Mouse (Mus musculus) heart, embryonic 15.5 days (tissue): ENCODE measurements around the gene Arhgef12. TPM values are rescaled to one million over a fixed set of nuclear protein-coding genes. Genes with fewer than 3 reads are reported as not detected.

Source experiments
- ATAC-seq: fragments of 200-750 bp; cut with Nextera tagmentation; replicated peaks from 2 replicates; pipeline ENCODE4 v1.8.0; 2017; ENCODE audit warnings: low read depth, moderate TSS enrichment; ENCODE audit not compliant: insufficient number of reproducible peaks, insufficient read depth, low FRiP score
- H3K27ac ChIP-seq: fragments of 300-500 bp; sonication (generic); 2 replicates; pipeline ENCODE4 v1.5.1; 2015; ENCODE audit warnings: mild to moderate bottlenecking, inconsistent platforms
- H3K27me3 ChIP-seq: fragments of 300-500 bp; sonication (generic); 2 replicates; pipeline ENCODE4 v1.6.1; 2015; ENCODE audit warnings: inconsistent platforms
- H3K36me3 ChIP-seq: fragments of 300-500 bp; sonication (generic); 2 replicates; pipeline ENCODE4 v1.6.1; 2015; ENCODE audit warnings: mild to moderate bottlenecking, inconsistent platforms
- H3K4me1 ChIP-seq: fragments of 300-500 bp; sonication (generic); replicated peaks from 2 replicates; pipeline ENCODE4 v1.6.1; 2015; ENCODE audit warnings: inconsistent platforms
- H3K4me2 ChIP-seq: fragments of 300-500 bp; sonication (generic); 2 replicates; pipeline ENCODE4 v1.6.1; 2015; ENCODE audit warnings: inconsistent platforms, mild to moderate bottlenecking, moderate library complexity
- H3K4me3 ChIP-seq: fragments of 300-500 bp; sonication (generic); 2 replicates; pipeline ENCODE4 v1.5.1; 2015; ENCODE audit warnings: mild to moderate bottlenecking, inconsistent platforms
- H3K9ac ChIP-seq: fragments of 300-500 bp; sonication (generic); 2 replicates; pipeline ENCODE4 v1.6.1; 2015; ENCODE audit warnings: mild to moderate bottlenecking, inconsistent platforms
- H3K9me3 ChIP-seq: fragments of 300-500 bp; sonication (generic); replicated peaks from 2 replicates; pipeline ENCODE4 v1.6.1; 2016; ENCODE audit warnings: inconsistent platforms
- WGBS: fragments of 180-500 bp; shearing (Covaris S2); methylation state at CpG from one replicate; pipeline ENCODE4 v1.1.7; 2015; ENCODE audit warnings: mixed read lengths; 5-methylcytosine and 5-hydroxymethylcytosine counted together
- polyA plus RNA-seq: library from polyadenylated mRNA; unstranded; fragments of >200 nt; fragmentation: Nextera tagmentation; extraction: Ambion mirVana; gene quantifications from 2 replicates; pipeline ENCODE4 v1.2.1, GENCODE M21; 2015

The Arhgef12 gene
- polyA plus RNA-seq, 1 experiment from 2014 or later, result 11.0 TPM

DNA sequence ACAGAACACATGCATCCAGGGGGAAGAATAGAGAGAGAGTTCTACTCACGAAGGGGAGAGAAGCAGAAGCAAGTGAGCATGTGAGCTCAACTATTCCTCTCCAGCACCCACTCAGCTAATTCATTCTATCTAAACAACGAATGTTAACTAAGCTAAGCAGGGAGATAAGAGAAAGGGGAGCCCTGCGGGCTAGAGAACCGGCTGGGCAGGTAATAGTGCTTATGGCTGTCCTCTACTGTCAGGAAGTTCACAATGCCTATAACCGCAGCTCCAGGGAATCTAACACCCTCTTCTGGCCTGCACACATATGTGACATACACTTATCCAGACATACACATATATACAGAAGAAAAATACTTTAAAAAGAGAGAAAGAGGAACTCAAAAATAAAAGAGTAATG lies 79.3 kb downstream of the Arhgef12 start:
- H3K4me1 ChIP-seq, result peaks cover 5% of the 10 kb centered on the region
- H3K36me3 ChIP-seq, result peaks cover 9% of the 10 kb centered on the region; the same call in 1 of the 2 replicates
- no peak overlapping the region for H3K9ac ChIP-seq
- no peak overlapping the region for H3K27ac ChIP-seq
- WGBS, result 44% methylated on average over 5 of the region's 5 CpGs
- no peak for ATAC-seq
- H3K27me3 ChIP-seq, result no peaks in the 10 kb centered on the region
- H3K4me3 ChIP-seq, result no peak overlapping the region
- no peak overlapping the region for H3K4me2 ChIP-seq
- H3K9me3 ChIP-seq, result no peaks in the 10 kb centered on the region

DNA sequence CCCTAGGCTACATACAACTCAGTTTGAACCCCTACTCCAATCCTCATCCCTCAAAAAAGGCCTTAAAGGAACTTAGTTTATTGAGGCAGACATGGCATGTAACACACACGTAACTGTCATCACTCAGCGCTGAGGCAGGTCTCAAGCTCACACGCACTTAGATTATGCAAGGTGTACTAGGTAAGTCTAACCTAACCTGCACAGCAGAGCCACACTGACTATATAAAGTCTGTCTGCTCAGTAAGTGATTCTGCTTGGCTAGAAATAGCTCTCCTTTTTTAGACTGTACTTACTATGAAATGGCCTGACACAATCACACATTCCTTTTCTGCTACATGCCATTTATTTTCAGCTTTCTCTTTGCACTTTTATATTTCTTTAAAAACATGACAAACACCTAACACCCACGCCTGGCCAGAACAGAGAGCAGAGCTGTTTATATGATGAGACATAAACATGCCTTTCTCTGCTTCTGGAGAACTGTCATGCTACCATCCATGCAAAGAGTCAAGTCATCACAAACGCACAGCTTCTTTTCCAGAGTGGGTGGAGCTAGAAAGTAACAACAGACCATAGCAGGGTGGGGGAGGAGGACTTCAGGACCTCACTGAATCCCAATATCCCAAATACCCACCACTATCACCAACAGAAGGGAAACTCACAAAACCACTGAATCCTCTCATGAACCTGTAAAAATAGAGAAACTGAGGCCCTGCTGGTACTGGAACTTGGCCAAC lies 85.4 kb downstream of the Arhgef12 start:
- Histone ChIP-seq H3K27me3 (no peaks in the 10 kb centered on the region), H3K4me2 (peak overlapping the region; percentile 17; the same call in 1 of the 2 replicates), H3K9ac (no peak overlapping the region), H3K36me3 (peaks cover 20% of the 10 kb centered on the region), H3K9me3 (no peaks in the 10 kb centered on the region), H3K4me3 (no peak overlapping the region), H3K4me1 (peaks cover 22% of the 10 kb centered on the region), H3K27ac (peak overlapping the region; percentile 91)
- 51% methylated on average over 5 of the region's 5 CpGs for WGBS
- ATAC-seq, result no peak; the same call in 1 of the 2 replicates

GRCm38 (mm10) chr9:43019656-43020055 lies 87.4 kb downstream of the Arhgef12 start:
- no peaks in the 10 kb centered on the region for H3K27me3 ChIP-seq
- H3K4me3 ChIP-seq, result no peak overlapping the region
- peaks cover 22% of the 10 kb centered on the region for H3K4me1 ChIP-seq
- H3K4me2 ChIP-seq, result no peak overlapping the region
- H3K27ac ChIP-seq, result no peak overlapping the region
- no peaks in the 10 kb centered on the region for H3K9me3 ChIP-seq
- H3K36me3 ChIP-seq, result peaks cover 22% of the 10 kb centered on the region
- ATAC-seq, result no peak
- WGBS, result 91% methylated on average over 9 of the region's 9 CpGs
- no peak overlapping the region for H3K9ac ChIP-seq

GRCm38 (mm10) chr9:43015786-43016185 lies 91.3 kb downstream of the Arhgef12 start:
- no peak for ATAC-seq
- H3K27me3 ChIP-seq, result no peaks in the 10 kb centered on the region
- H3K9ac ChIP-seq, result no peak overlapping the region
- peaks cover 35% of the 10 kb centered on the region for H3K36me3 ChIP-seq
- H3K9me3 ChIP-seq, result no peaks in the 10 kb centered on the region
- 87% methylated on average over 5 of the region's 5 CpGs for WGBS
- H3K4me2 ChIP-seq, result no peak overlapping the region
- no peaks in the 10 kb centered on the region for H3K4me1 ChIP-seq
- H3K27ac ChIP-seq, result no peak overlapping the region
- no peak overlapping the region for H3K4me3 ChIP-seq

- Histone ChIP-seq H3K9me3 (no peaks in the 10 kb centered on the region), H3K27me3 (no peaks in the 10 kb centered on the region), H3K4me2 (no peak overlapping the region), H3K27ac (no peak overlapping the region), H3K36me3 (peaks cover 35% of the 10 kb centered on the region), H3K9ac (no peak overlapping the region), H3K4me1 (no peaks in the 10 kb centered on the region), H3K4me3 (no peak overlapping the region)
- ATAC-seq, result no peak
- WGBS, result 76% methylated on average over 2 of the region's 2 CpGs
Observed at GRCm38 (mm10) chr9:43015366-43015765, 91.7 kb downstream of the Arhgef12 start.

DNA sequence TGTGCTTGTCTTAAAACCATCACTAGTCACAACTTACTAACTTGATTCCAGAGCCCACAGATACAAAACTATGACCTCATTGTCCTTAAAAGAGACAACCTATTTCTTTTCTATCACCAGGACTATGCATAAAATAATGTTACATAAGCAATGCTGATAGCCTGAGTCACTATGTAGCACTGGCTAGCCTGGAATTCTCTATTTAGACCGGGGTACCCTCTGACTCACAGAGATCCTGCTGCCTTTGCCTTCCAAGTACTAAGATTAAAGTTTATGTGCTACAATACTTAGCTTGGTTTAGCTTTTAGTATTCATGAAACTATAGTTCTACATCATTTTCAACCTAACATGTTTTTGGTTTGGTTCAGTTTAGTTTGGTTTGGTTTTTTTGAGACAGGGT lies 92.2 kb downstream of the Arhgef12 start:
- Histone ChIP-seq H3K9ac (no peak overlapping the region), H3K4me2 (no peak overlapping the region), H3K27me3 (no peaks in the 10 kb centered on the region), H3K4me3 (no peak overlapping the region), H3K9me3 (no peaks in the 10 kb centered on the region), H3K36me3 (peaks cover 39% of the 10 kb centered on the region), H3K4me1 (no peaks in the 10 kb centered on the region), H3K27ac (no peak overlapping the region)
- 89% methylated on average over 1 of the region's 1 CpGs for WGBS
- ATAC-seq, result no peak

GRCm38 (mm10) chr9:43012541-43012940 lies 94.5 kb downstream of the Arhgef12 start:
- H3K36me3 ChIP-seq, result peaks cover 42% of the 10 kb centered on the region
- H3K27ac ChIP-seq, result no peak overlapping the region
- H3K4me2 ChIP-seq, result no peak overlapping the region
- no peak for ATAC-seq
- no peaks in the 10 kb centered on the region for H3K4me1 ChIP-seq
- WGBS, result 63% methylated on average over 5 of the region's 5 CpGs
- no peaks in the 10 kb centered on the region for H3K27me3 ChIP-seq
- no peak overlapping the region for H3K9ac ChIP-seq
- H3K4me3 ChIP-seq, result no peak overlapping the region
- no peaks in the 10 kb centered on the region for H3K9me3 ChIP-seq

GRCm38 (mm10) chr9:43011061-43011460 lies 96.0 kb downstream of the Arhgef12 start:
- Histone ChIP-seq H3K9ac (no peak overlapping the region), H3K27me3 (no peaks in the 10 kb centered on the region), H3K4me3 (no peak overlapping the region), H3K36me3 (peaks cover 41% of the 10 kb centered on the region), H3K9me3 (no peaks in the 10 kb centered on the region), H3K4me2 (no peak overlapping the region), H3K27ac (no peak overlapping the region), H3K4me1 (no peaks in the 10 kb centered on the region)
- WGBS, result 62% methylated on average over 4 of the region's 4 CpGs
- no peak for ATAC-seq

DNA sequence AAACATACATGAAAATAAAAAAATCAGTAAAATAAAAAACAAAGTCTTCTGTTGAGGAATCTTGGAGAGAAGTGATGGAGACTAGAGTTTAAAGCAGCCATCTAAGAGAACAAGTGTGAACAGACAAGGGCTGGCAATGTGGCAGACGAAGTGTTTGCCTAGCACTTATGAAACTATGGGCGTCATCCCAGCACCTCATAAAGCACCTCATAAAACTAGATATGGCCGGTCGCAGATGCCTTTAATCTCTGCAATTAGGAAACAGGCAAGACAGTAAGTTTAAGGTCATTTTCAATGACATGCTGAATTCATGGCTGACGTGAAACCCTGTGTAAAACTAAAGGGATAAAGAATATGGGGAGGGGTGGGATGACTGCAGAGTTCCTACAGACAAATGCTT lies 103.2 kb downstream of the Arhgef12 start:
- Histone ChIP-seq H3K9ac (no peak overlapping the region), H3K4me2 (no peak overlapping the region), H3K27ac (no peak overlapping the region), H3K27me3 (no peaks in the 10 kb centered on the region), H3K9me3 (no peaks in the 10 kb centered on the region), H3K36me3 (peaks cover 64% of the 10 kb centered on the region), H3K4me1 (no peaks in the 10 kb centered on the region), H3K4me3 (no peak overlapping the region)
- no peak for ATAC-seq
- WGBS, result 78% methylated on average over 5 of the region's 5 CpGs

DNA sequence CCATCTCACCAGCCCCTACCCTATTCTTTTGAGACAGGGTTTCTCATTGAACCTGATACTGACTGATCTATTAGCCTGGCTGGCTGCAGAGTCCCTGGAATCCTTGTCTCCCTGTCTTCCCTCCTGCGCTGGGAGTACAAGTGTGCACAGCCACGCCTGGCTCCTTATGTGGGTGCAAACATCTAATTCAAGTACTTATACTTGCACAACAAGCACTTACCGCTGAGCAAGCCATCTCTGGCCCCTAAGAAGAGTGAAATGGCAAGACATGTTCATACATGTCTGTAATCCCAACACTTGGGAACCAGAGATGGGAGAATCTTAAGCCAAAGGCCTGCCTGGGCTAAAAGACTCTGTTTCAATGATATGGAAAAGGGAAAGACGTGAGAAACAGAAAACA lies 104.0 kb downstream of the Arhgef12 start:
- H3K36me3 ChIP-seq, result peaks cover 68% of the 10 kb centered on the region
- no peaks in the 10 kb centered on the region for H3K9me3 ChIP-seq
- H3K27ac ChIP-seq, result no peak overlapping the region
- H3K4me1 ChIP-seq, result no peaks in the 10 kb centered on the region
- no peak overlapping the region for H3K9ac ChIP-seq
- no peak for ATAC-seq
- H3K27me3 ChIP-seq, result no peaks in the 10 kb centered on the region
- H3K4me3 ChIP-seq, result no peak overlapping the region
- 88% methylated on average over 4 of the region's 4 CpGs for WGBS
- H3K4me2 ChIP-seq, result no peak overlapping the region

- no peak overlapping the region for H3K4me3 ChIP-seq
- H3K27ac ChIP-seq, result no peak overlapping the region
- H3K36me3 ChIP-seq, result peaks cover 80% of the 10 kb centered on the region
- H3K9me3 ChIP-seq, result no peaks in the 10 kb centered on the region
- 85% methylated on average over 11 of the region's 11 CpGs for WGBS
- H3K9ac ChIP-seq, result no peak overlapping the region
- H3K4me2 ChIP-seq, result no peak overlapping the region
- H3K27me3 ChIP-seq, result no peaks in the 10 kb centered on the region
- no peaks in the 10 kb centered on the region for H3K4me1 ChIP-seq
- ATAC-seq, result no peak
Observed at GRCm38 (mm10) chr9:43000595-43001250, 106.3 kb downstream of the Arhgef12 start.

- no peak for ATAC-seq
- Histone ChIP-seq H3K9me3 (no peaks in the 10 kb centered on the region), H3K9ac (no peak overlapping the region), H3K4me3 (no peak overlapping the region), H3K36me3 (peaks cover 81% of the 10 kb centered on the region), H3K4me1 (no peaks in the 10 kb centered on the region), H3K4me2 (no peak overlapping the region), H3K27ac (no peak overlapping the region), H3K27me3 (no peaks in the 10 kb centered on the region)
- WGBS, result 93% methylated on average over 1 of the region's 1 CpGs
Observed at GRCm38 (mm10) chr9:43000070-43000469, 107.0 kb downstream of the Arhgef12 start.
